Mouse (Mus musculus): ENCODE measurements around the gene Rps6ka3. TPM values are rescaled to one million over a fixed set of nuclear protein-coding genes. Genes with fewer than 3 reads are reported as not detected.

The Rps6ka3 gene
- polyA plus RNA-seq, 2 experiments = 2.1 to 5.3 TPM

GRCm38 (mm10) chrX:159387105-159387504 is 177.0 kb downstream of the Rps6ka3 start:
- TF ChIP-seq EP300 (IDR thresholded peaks at IDR 0.05; ENCODE audit: low read depth) (no peak), CTCF (IDR thresholded peaks at IDR 0.05; ENCODE audit: low read depth) (no peak)
- Histone ChIP-seq H3K4me1 (replicated peaks; ENCODE audit: control insufficient read depth in 2 of 2, insufficient read depth in 2 of 2, low read length in 1 of 2) (no peaks in the 10 kb centered on the region), H3K27ac (no peak overlapping the region), H3K27me3 (ENCODE audit: control insufficient read depth, insufficient read depth, low read length) (no peaks in the 10 kb centered on the region), H3K36me3 (replicated peaks; ENCODE audit: control insufficient read depth, insufficient read depth, low read depth) (peaks cover 13% of the 10 kb centered on the region), H3K9me3 (ENCODE audit: control insufficient read depth, low read length) (no peaks in the 10 kb centered on the region), H3K4me2 (ENCODE audit: low read depth) (no peak overlapping the region), H3K9ac (replicated peaks) (no peak overlapping the region), H3K4me3 (ENCODE audit: insufficient read depth in 1 of 2, low read depth in 2 of 2, low read length in 2 of 2) (no peak overlapping the region)
- WGBS (ENCODE audit: insufficient replicate concordance) = 83% methylated on average over 9 of the region's 9 CpGs
- ATAC-seq (ENCODE audit: insufficient read depth) = no peak
- DNase-seq (ENCODE audit: low read depth in 3 of 3, low spot score in 3 of 3) = no peak

- DNase-seq (ENCODE audit: low read depth in 3 of 3, low spot score in 3 of 3) (no peak), ATAC-seq (ENCODE audit: insufficient read depth) (no peak)
- Histone ChIP-seq H3K27ac (no peak overlapping the region), H3K9ac (replicated peaks) (no peak overlapping the region), H3K4me3 (ENCODE audit: insufficient read depth in 1 of 2, low read depth in 2 of 2, low read length in 2 of 2) (no peak overlapping the region), H3K4me2 (ENCODE audit: low read depth) (no peak overlapping the region), H3K4me1 (replicated peaks; ENCODE audit: control insufficient read depth in 2 of 2, insufficient read depth in 2 of 2, low read length in 1 of 2) (no peaks in the 10 kb centered on the region), H3K36me3 (replicated peaks; ENCODE audit: control insufficient read depth, insufficient read depth, low read depth) (peaks cover 13% of the 10 kb centered on the region), H3K9me3 (ENCODE audit: control insufficient read depth, low read length) (no peaks in the 10 kb centered on the region), H3K27me3 (ENCODE audit: control insufficient read depth, insufficient read depth, low read length) (no peaks in the 10 kb centered on the region)
- TF ChIP-seq CTCF (IDR thresholded peaks at IDR 0.05; ENCODE audit: low read depth) (no peak), EP300 (IDR thresholded peaks at IDR 0.05; ENCODE audit: low read depth) (no peak)
These were observed 178.8 kb downstream of the Rps6ka3 start for GRCm38 (mm10) chrX:159388953-159389352.

- DNase-seq (ENCODE audit: low read depth in 3 of 3, low spot score in 3 of 3) (no peak), ATAC-seq (ENCODE audit: insufficient read depth) (peak; percentile 37; the same call in 1 of the 2 replicates)
- Histone ChIP-seq H3K4me2 (ENCODE audit: low read depth) (no peak overlapping the region), H3K36me3 (replicated peaks; ENCODE audit: control insufficient read depth, insufficient read depth, low read depth) (peaks cover 10% of the 10 kb centered on the region), H3K9me3 (ENCODE audit: control insufficient read depth, low read length) (no peaks in the 10 kb centered on the region), H3K4me3 (ENCODE audit: insufficient read depth in 1 of 2, low read depth in 2 of 2, low read length in 2 of 2) (no peak overlapping the region), H3K27ac (no peak overlapping the region), H3K9ac (replicated peaks) (no peak overlapping the region), H3K4me1 (replicated peaks; ENCODE audit: control insufficient read depth in 2 of 2, insufficient read depth in 2 of 2, low read length in 1 of 2) (no peaks in the 10 kb centered on the region), H3K27me3 (ENCODE audit: control insufficient read depth, insufficient read depth, low read length) (no peaks in the 10 kb centered on the region)
- 41% methylated on average over 6 of the region's 6 CpGs for WGBS (ENCODE audit: insufficient replicate concordance)
- TF ChIP-seq EP300 (IDR thresholded peaks at IDR 0.05; ENCODE audit: low read depth) (no peak), CTCF (IDR thresholded peaks at IDR 0.05; ENCODE audit: low read depth) (no peak)
These were observed 180.3 kb downstream of the Rps6ka3 start for GRCm38 (mm10) chrX:159390347-159390962.

- WGBS (ENCODE audit: insufficient replicate concordance) = 52% methylated on average over 3 of the region's 3 CpGs
- DNase-seq (ENCODE audit: low read depth in 3 of 3, low spot score in 3 of 3) (no peak), ATAC-seq (ENCODE audit: insufficient read depth) (no peak)
- Histone ChIP-seq H3K4me1 (replicated peaks; ENCODE audit: control insufficient read depth in 2 of 2, insufficient read depth in 2 of 2, low read length in 1 of 2) (no peaks in the 10 kb centered on the region), H3K9ac (replicated peaks) (no peak overlapping the region), H3K4me3 (ENCODE audit: insufficient read depth in 1 of 2, low read depth in 2 of 2, low read length in 2 of 2) (no peak overlapping the region), H3K9me3 (ENCODE audit: control insufficient read depth, low read length) (no peaks in the 10 kb centered on the region), H3K27ac (no peak overlapping the region), H3K4me2 (ENCODE audit: low read depth) (no peak overlapping the region), H3K36me3 (replicated peaks; ENCODE audit: control insufficient read depth, insufficient read depth, low read depth) (peaks cover 3% of the 10 kb centered on the region; the same call in 1 of the 2 replicates), H3K27me3 (ENCODE audit: control insufficient read depth, insufficient read depth, low read length) (no peaks in the 10 kb centered on the region)
- TF ChIP-seq CTCF (IDR thresholded peaks at IDR 0.05; ENCODE audit: low read depth) = no peak
- no peak for TF ChIP-seq EP300 (IDR thresholded peaks at IDR 0.05; ENCODE audit: low read depth)
These were observed 181.1 kb downstream of the Rps6ka3 start for GRCm38 (mm10) chrX:159391239-159391638.

GRCm38 (mm10) chrX:159409253-159409652 is 199.1 kb downstream of the Rps6ka3 start:
- H3K9ac ChIP-seq (replicated peaks) = no peak overlapping the region
- H3K9me3 ChIP-seq (ENCODE audit: control insufficient read depth, low read length) = no peaks in the 10 kb centered on the region
- H3K27ac ChIP-seq = no peak overlapping the region
- TF ChIP-seq EP300 (IDR thresholded peaks at IDR 0.05; ENCODE audit: low read depth) (no peak), CTCF (IDR thresholded peaks at IDR 0.05; ENCODE audit: low read depth) (peak; percentile 58)
- H3K27me3 ChIP-seq (ENCODE audit: control insufficient read depth, insufficient read depth, low read length) = peaks cover 8% of the 10 kb centered on the region
- 7% methylated on average over 4 of the region's 4 CpGs for WGBS (ENCODE audit: insufficient replicate concordance)
- DNase-seq (ENCODE audit: low read depth in 3 of 3, low spot score in 3 of 3) (peak in 2 of 3 experiments; percentile 3 to 4), ATAC-seq (ENCODE audit: insufficient read depth) (no peak)
- no peak overlapping the region for H3K4me3 ChIP-seq (ENCODE audit: insufficient read depth in 1 of 2, low read depth in 2 of 2, low read length in 2 of 2)
- no peaks in the 10 kb centered on the region for H3K36me3 ChIP-seq (replicated peaks; ENCODE audit: control insufficient read depth, insufficient read depth, low read depth)
- H3K4me2 ChIP-seq (ENCODE audit: low read depth) = no peak overlapping the region
- H3K4me1 ChIP-seq (replicated peaks; ENCODE audit: control insufficient read depth in 2 of 2, insufficient read depth in 2 of 2, low read length in 1 of 2) = no peaks in the 10 kb centered on the region
